Mouse (Mus musculus): ENCODE measurements around the gene Cd302. TPM values are rescaled to one million over a fixed set of nuclear protein-coding genes. Genes with fewer than 3 reads are reported as not detected.

Gene Cd302
- polyA plus RNA-seq, 1 experiment = 15.2 TPM

GRCm38 (mm10) chr2:60282625-60283024 lies 1.7 kb downstream of the Cd302 start:
- Histone ChIP-seq H3K27me3 (ENCODE audit: control insufficient read depth, insufficient read depth, low read length) (no peaks in the 10 kb centered on the region; the same call in 1 of the 2 replicates), H3K4me1 (ENCODE audit: control insufficient read depth, insufficient read depth, low read length) (no peaks in the 10 kb centered on the region), H3K4me3 (replicated peaks; ENCODE audit: insufficient read depth, low read depth, low read length) (no peak overlapping the region), H3K27ac (ENCODE audit: insufficient read depth, low read length) (no peak overlapping the region)
- DNase-seq = no peak
- no peak for TF ChIP-seq CTCF (IDR thresholded peaks at IDR 0.05; ENCODE audit: borderline replicate concordance, insufficient read depth, low read depth, low read length)
- no peak for TF ChIP-seq POLR2A (IDR thresholded peaks at IDR 0.05; ENCODE audit: borderline replicate concordance, insufficient read depth, low read length)
- 91% methylated on average over 4 of the region's 4 CpGs for WGBS

GRCm38 (mm10) chr2:60278627-60279026 lies 5.7 kb downstream of the Cd302 start:
- no peak for TF ChIP-seq CTCF (IDR thresholded peaks at IDR 0.05; ENCODE audit: borderline replicate concordance, insufficient read depth, low read depth, low read length)
- TF ChIP-seq POLR2A (IDR thresholded peaks at IDR 0.05; ENCODE audit: borderline replicate concordance, insufficient read depth, low read length) = no peak
- WGBS = 95% methylated on average over 4 of the region's 4 CpGs
- DNase-seq = no peak
- Histone ChIP-seq H3K27ac (ENCODE audit: insufficient read depth, low read length) (no peak overlapping the region), H3K27me3 (ENCODE audit: control insufficient read depth, insufficient read depth, low read length) (no peaks in the 10 kb centered on the region; the same call in 1 of the 2 replicates), H3K4me1 (ENCODE audit: control insufficient read depth, insufficient read depth, low read length) (no peaks in the 10 kb centered on the region), H3K4me3 (replicated peaks; ENCODE audit: insufficient read depth, low read depth, low read length) (no peak overlapping the region)

GRCm38 (mm10) chr2:60269856-60270479 lies 14.3 kb downstream of the Cd302 start:
- H3K4me1 ChIP-seq (ENCODE audit: control insufficient read depth, insufficient read depth, low read length) = no peaks in the 10 kb centered on the region
- no peak overlapping the region for H3K27ac ChIP-seq (ENCODE audit: insufficient read depth, low read length)
- WGBS = 96% methylated on average over 14 of the region's 14 CpGs
- no peak for DNase-seq
- no peak overlapping the region for H3K4me3 ChIP-seq (replicated peaks; ENCODE audit: insufficient read depth, low read depth, low read length)
- H3K27me3 ChIP-seq (ENCODE audit: control insufficient read depth, insufficient read depth, low read length) = no peaks in the 10 kb centered on the region
- TF ChIP-seq POLR2A (IDR thresholded peaks at IDR 0.05; ENCODE audit: borderline replicate concordance, insufficient read depth, low read length) = no peak
- TF ChIP-seq CTCF (IDR thresholded peaks at IDR 0.05; ENCODE audit: borderline replicate concordance, insufficient read depth, low read depth, low read length) = no peak

GRCm38 (mm10) chr2:60267567-60267966 lies 16.7 kb downstream of the Cd302 start:
- no peak for DNase-seq
- Histone ChIP-seq H3K4me3 (replicated peaks; ENCODE audit: insufficient read depth, low read depth, low read length) (no peak overlapping the region), H3K4me1 (ENCODE audit: control insufficient read depth, insufficient read depth, low read length) (no peaks in the 10 kb centered on the region), H3K27me3 (ENCODE audit: control insufficient read depth, insufficient read depth, low read length) (no peaks in the 10 kb centered on the region), H3K27ac (ENCODE audit: insufficient read depth, low read length) (no peak overlapping the region)
- TF ChIP-seq POLR2A (IDR thresholded peaks at IDR 0.05; ENCODE audit: borderline replicate concordance, insufficient read depth, low read length) (no peak), CTCF (IDR thresholded peaks at IDR 0.05; ENCODE audit: borderline replicate concordance, insufficient read depth, low read depth, low read length) (no peak)
- WGBS = 58% methylated on average over 1 of the region's 1 CpGs

DNA sequence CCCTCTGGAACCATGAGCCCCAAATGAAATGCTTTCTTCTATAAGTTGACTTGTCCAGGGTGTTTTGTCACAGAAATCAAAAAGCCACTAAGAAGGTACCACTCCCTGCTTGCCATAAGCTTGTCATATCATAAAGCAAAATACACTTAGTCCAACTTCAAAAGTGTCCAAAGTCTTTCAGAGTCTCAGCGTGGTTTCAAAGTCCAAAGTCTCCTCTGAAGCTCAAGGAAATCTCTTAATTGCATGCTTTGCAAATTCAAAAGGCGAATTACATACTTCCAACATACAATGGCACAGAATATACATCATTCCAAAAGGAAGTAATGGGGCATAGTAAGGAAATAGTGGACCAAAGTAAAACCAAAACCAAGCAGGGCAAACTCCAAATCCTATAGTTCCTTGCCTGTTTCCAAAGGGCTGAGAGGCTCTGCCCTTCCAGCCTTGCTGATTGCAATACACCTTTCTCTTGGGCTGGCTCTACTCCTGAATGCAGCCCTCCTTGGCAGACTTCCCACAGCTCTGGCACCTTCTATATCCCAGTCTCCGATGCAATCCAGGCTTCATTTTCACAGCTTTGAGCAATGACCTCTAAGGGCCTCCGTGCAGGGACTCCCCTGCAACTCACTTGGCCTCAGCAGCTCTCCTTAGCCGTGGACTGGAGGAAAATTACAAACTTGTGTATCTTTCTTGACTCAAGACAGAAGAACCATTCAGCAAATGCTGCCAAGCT lies 23.5 kb downstream of the Cd302 start:
- H3K4me1 ChIP-seq (ENCODE audit: control insufficient read depth, insufficient read depth, low read length) = no peaks in the 10 kb centered on the region
- no peak for DNase-seq
- no peak overlapping the region for H3K4me3 ChIP-seq (replicated peaks; ENCODE audit: insufficient read depth, low read depth, low read length)
- TF ChIP-seq POLR2A (IDR thresholded peaks at IDR 0.05; ENCODE audit: borderline replicate concordance, insufficient read depth, low read length) (no peak), CTCF (IDR thresholded peaks at IDR 0.05; ENCODE audit: borderline replicate concordance, insufficient read depth, low read depth, low read length) (no peak)
- H3K27me3 ChIP-seq (ENCODE audit: control insufficient read depth, insufficient read depth, low read length) = no peaks in the 10 kb centered on the region
- H3K27ac ChIP-seq (ENCODE audit: insufficient read depth, low read length) = no peak overlapping the region
- WGBS = 46% methylated on average over 5 of the region's 5 CpGs

- no peaks in the 10 kb centered on the region for H3K27me3 ChIP-seq (ENCODE audit: control insufficient read depth, insufficient read depth, low read length)
- no peaks in the 10 kb centered on the region for H3K4me1 ChIP-seq (ENCODE audit: control insufficient read depth, insufficient read depth, low read length)
- TF ChIP-seq CTCF (IDR thresholded peaks at IDR 0.05; ENCODE audit: borderline replicate concordance, insufficient read depth, low read depth, low read length) = no peak
- no peak for TF ChIP-seq POLR2A (IDR thresholded peaks at IDR 0.05; ENCODE audit: borderline replicate concordance, insufficient read depth, low read length)
- no peak for DNase-seq
- H3K27ac ChIP-seq (ENCODE audit: insufficient read depth, low read length) = no peak overlapping the region
- 92% methylated on average over 5 of the region's 5 CpGs for WGBS
- H3K4me3 ChIP-seq (replicated peaks; ENCODE audit: insufficient read depth, low read depth, low read length) = no peak overlapping the region
Measured at GRCm38 (mm10) chr2:60259186-60259585, 25.1 kb downstream of the Cd302 start.

DNA sequence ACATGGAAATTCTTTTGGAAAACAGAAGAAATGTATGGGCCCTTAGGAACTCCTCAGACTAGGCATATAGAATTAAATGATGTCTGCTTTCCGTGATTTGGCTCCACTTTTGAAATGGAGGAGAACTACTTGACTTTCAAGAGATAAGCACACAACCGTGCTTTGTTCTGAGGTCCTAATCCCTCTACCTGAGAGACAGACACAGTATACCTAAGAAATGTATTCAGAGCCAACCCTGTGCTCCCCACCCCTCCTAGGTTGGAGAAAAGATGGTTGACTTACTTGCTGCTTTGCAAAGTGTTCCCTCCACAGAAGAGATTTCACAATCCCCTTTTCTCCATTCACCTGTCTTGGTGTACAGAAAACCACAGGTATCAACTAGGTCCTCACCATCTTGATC lies 27.5 kb downstream of the Cd302 start:
- Histone ChIP-seq H3K27ac (ENCODE audit: insufficient read depth, low read length) (no peak overlapping the region), H3K27me3 (ENCODE audit: control insufficient read depth, insufficient read depth, low read length) (no peaks in the 10 kb centered on the region), H3K4me1 (ENCODE audit: control insufficient read depth, insufficient read depth, low read length) (no peaks in the 10 kb centered on the region), H3K4me3 (replicated peaks; ENCODE audit: insufficient read depth, low read depth, low read length) (no peak overlapping the region)
- DNase-seq = no peak
- TF ChIP-seq POLR2A (IDR thresholded peaks at IDR 0.05; ENCODE audit: borderline replicate concordance, insufficient read depth, low read length) = no peak
- TF ChIP-seq CTCF (IDR thresholded peaks at IDR 0.05; ENCODE audit: borderline replicate concordance, insufficient read depth, low read depth, low read length) = no peak
- WGBS = 83% methylated on average over 2 of the region's 2 CpGs

DNA sequence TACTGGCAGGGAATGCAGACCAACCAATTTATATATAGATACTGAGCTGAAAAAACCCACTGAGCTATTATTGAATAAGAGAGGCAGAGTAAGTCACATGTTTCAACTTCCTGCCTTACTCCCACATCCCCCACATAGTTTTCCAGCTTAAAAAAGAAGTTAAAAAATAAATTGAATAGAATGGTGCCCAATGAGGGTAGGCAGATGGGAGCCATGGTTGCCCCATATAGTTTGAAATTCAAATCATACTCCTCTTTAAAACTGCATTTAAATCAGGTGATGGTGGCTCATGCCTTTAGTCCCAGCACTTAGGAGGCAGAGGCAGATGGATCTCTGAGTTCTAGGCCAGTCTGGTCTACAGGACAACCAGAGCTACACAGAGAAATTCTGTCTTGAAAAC lies 30.8 kb downstream of the Cd302 start:
- DNase-seq = no peak
- no peak overlapping the region for H3K27ac ChIP-seq (ENCODE audit: insufficient read depth, low read length)
- H3K4me1 ChIP-seq (ENCODE audit: control insufficient read depth, insufficient read depth, low read length) = no peaks in the 10 kb centered on the region
- TF ChIP-seq POLR2A (IDR thresholded peaks at IDR 0.05; ENCODE audit: borderline replicate concordance, insufficient read depth, low read length) = no peak
- no peak for TF ChIP-seq CTCF (IDR thresholded peaks at IDR 0.05; ENCODE audit: borderline replicate concordance, insufficient read depth, low read depth, low read length)
- H3K4me3 ChIP-seq (replicated peaks; ENCODE audit: insufficient read depth, low read depth, low read length) = no peak overlapping the region
- H3K27me3 ChIP-seq (ENCODE audit: control insufficient read depth, insufficient read depth, low read length) = no peaks in the 10 kb centered on the region

Data from cerebellum, adult 2 months (tissue).